Mouse (Mus musculus): ENCODE measurements around the gene A530016L24Rik. TPM values are rescaled to one million over a fixed set of nuclear protein-coding genes. Genes with fewer than 3 reads are reported as not detected.

A530016L24Rik gene
- polyA plus RNA-seq, 1 experiment, result not detected

GRCm38 (mm10) chr12:112506267-112506666 lies 17.0 kb downstream of the A530016L24Rik start:
- TF ChIP-seq POLR2A (IDR thresholded peaks at IDR 0.05; ENCODE audit: borderline replicate concordance, control insufficient read depth, low read depth, low read length) (no peak), CTCF (IDR thresholded peaks at IDR 0.05; ENCODE audit: control insufficient read depth, insufficient read depth, low read length) (no peak)
- H3K27ac ChIP-seq (ENCODE audit: control insufficient read depth, insufficient read depth, low read depth, low read length, poor library complexity), result no peak overlapping the region
- 68% methylated on average over 6 of the region's 6 CpGs for WGBS
- no peak overlapping the region for H3K4me3 ChIP-seq (replicated peaks; ENCODE audit: control insufficient read depth, low read depth, low read length)
- no peaks in the 10 kb centered on the region for H3K4me1 ChIP-seq (ENCODE audit: control insufficient read depth, insufficient read depth, low read length)

GRCm38 (mm10) chr12:112507264-112507663 lies 18.0 kb downstream of the A530016L24Rik start:
- no peak overlapping the region for H3K4me3 ChIP-seq (replicated peaks; ENCODE audit: control insufficient read depth, low read depth, low read length)
- H3K27ac ChIP-seq (ENCODE audit: control insufficient read depth, insufficient read depth, low read depth, low read length, poor library complexity), result no peak overlapping the region
- 60% methylated on average over 4 of the region's 4 CpGs for WGBS
- H3K4me1 ChIP-seq (ENCODE audit: control insufficient read depth, insufficient read depth, low read length), result no peaks in the 10 kb centered on the region
- TF ChIP-seq POLR2A (IDR thresholded peaks at IDR 0.05; ENCODE audit: borderline replicate concordance, control insufficient read depth, low read depth, low read length) (no peak), CTCF (IDR thresholded peaks at IDR 0.05; ENCODE audit: control insufficient read depth, insufficient read depth, low read length) (no peak)

- WGBS, result 73% methylated on average over 3 of the region's 3 CpGs
- TF ChIP-seq POLR2A (IDR thresholded peaks at IDR 0.05; ENCODE audit: borderline replicate concordance, control insufficient read depth, low read depth, low read length) (no peak), CTCF (IDR thresholded peaks at IDR 0.05; ENCODE audit: control insufficient read depth, insufficient read depth, low read length) (no peak)
- H3K27ac ChIP-seq (ENCODE audit: control insufficient read depth, insufficient read depth, low read depth, low read length, poor library complexity), result no peak overlapping the region
- no peaks in the 10 kb centered on the region for H3K4me1 ChIP-seq (ENCODE audit: control insufficient read depth, insufficient read depth, low read length)
- no peak overlapping the region for H3K4me3 ChIP-seq (replicated peaks; ENCODE audit: control insufficient read depth, low read depth, low read length)
These were observed 18.7 kb downstream of the A530016L24Rik start for GRCm38 (mm10) chr12:112507984-112508383.

GRCm38 (mm10) chr12:112510365-112510732 lies 21.1 kb downstream of the A530016L24Rik start:
- Histone ChIP-seq H3K4me1 (ENCODE audit: control insufficient read depth, insufficient read depth, low read length) (no peaks in the 10 kb centered on the region), H3K27ac (ENCODE audit: control insufficient read depth, insufficient read depth, low read depth, low read length, poor library complexity) (no peak overlapping the region), H3K4me3 (replicated peaks; ENCODE audit: control insufficient read depth, low read depth, low read length) (no peak overlapping the region)
- no peak for TF ChIP-seq CTCF (IDR thresholded peaks at IDR 0.05; ENCODE audit: control insufficient read depth, insufficient read depth, low read length)
- no peak for TF ChIP-seq POLR2A (IDR thresholded peaks at IDR 0.05; ENCODE audit: borderline replicate concordance, control insufficient read depth, low read depth, low read length)
- 34% methylated on average over 7 of the region's 7 CpGs for WGBS

GRCm38 (mm10) chr12:112510733-112511372 lies 21.6 kb downstream of the A530016L24Rik start:
- WGBS, result 4% methylated on average over 62 of the region's 62 CpGs
- TF ChIP-seq CTCF (IDR thresholded peaks at IDR 0.05; ENCODE audit: control insufficient read depth, insufficient read depth, low read length) (no peak), POLR2A (IDR thresholded peaks at IDR 0.05; ENCODE audit: borderline replicate concordance, control insufficient read depth, low read depth, low read length) (no peak)
- H3K27ac ChIP-seq (ENCODE audit: control insufficient read depth, insufficient read depth, low read depth, low read length, poor library complexity), result no peak overlapping the region; the same call in 1 of the 2 replicates
- no peak overlapping the region for H3K4me3 ChIP-seq (replicated peaks; ENCODE audit: control insufficient read depth, low read depth, low read length)
- no peaks in the 10 kb centered on the region for H3K4me1 ChIP-seq (ENCODE audit: control insufficient read depth, insufficient read depth, low read length)

- Histone ChIP-seq H3K27ac (ENCODE audit: control insufficient read depth, insufficient read depth, low read depth, low read length, poor library complexity) (no peak overlapping the region), H3K4me1 (ENCODE audit: control insufficient read depth, insufficient read depth, low read length) (no peaks in the 10 kb centered on the region), H3K4me3 (replicated peaks; ENCODE audit: control insufficient read depth, low read depth, low read length) (no peak overlapping the region)
- TF ChIP-seq CTCF (IDR thresholded peaks at IDR 0.05; ENCODE audit: control insufficient read depth, insufficient read depth, low read length) (no peak), POLR2A (IDR thresholded peaks at IDR 0.05; ENCODE audit: borderline replicate concordance, control insufficient read depth, low read depth, low read length) (no peak)
- WGBS, result 55% methylated on average over 3 of the region's 3 CpGs
These were observed 25.6 kb downstream of the A530016L24Rik start for GRCm38 (mm10) chr12:112514897-112515296.

GRCm38 (mm10) chr12:112516697-112517337 lies 27.6 kb downstream of the A530016L24Rik start, which contains the start of gene Tmem179:
Gene Tmem179, minus strand, starts transcription at chr12:112516747.
- Histone ChIP-seq H3K27ac (ENCODE audit: control insufficient read depth, insufficient read depth, low read depth, low read length, poor library complexity) (no peak within 1 kb of the TSS), H3K4me3 (replicated peaks; ENCODE audit: control insufficient read depth, low read depth, low read length) (no peak within 1 kb of the TSS), H3K4me1 (ENCODE audit: control insufficient read depth, insufficient read depth, low read length) (no peaks in the 10 kb centered on the region)
- 3% methylated on average over 14 of the region's 14 CpGs for WGBS
- TF ChIP-seq POLR2A (IDR thresholded peaks at IDR 0.05; ENCODE audit: borderline replicate concordance, control insufficient read depth, low read depth, low read length) (no peak), CTCF (IDR thresholded peaks at IDR 0.05; ENCODE audit: control insufficient read depth, insufficient read depth, low read length) (no peak)

GRCm38 (mm10) chr12:112518105-112518504 lies 28.9 kb downstream of the A530016L24Rik start:
- Histone ChIP-seq H3K27ac (ENCODE audit: control insufficient read depth, insufficient read depth, low read depth, low read length, poor library complexity) (no peak overlapping the region), H3K4me3 (replicated peaks; ENCODE audit: control insufficient read depth, low read depth, low read length) (no peak overlapping the region), H3K4me1 (ENCODE audit: control insufficient read depth, insufficient read depth, low read length) (no peaks in the 10 kb centered on the region)
- no peak for TF ChIP-seq CTCF (IDR thresholded peaks at IDR 0.05; ENCODE audit: control insufficient read depth, insufficient read depth, low read length)
- TF ChIP-seq POLR2A (IDR thresholded peaks at IDR 0.05; ENCODE audit: borderline replicate concordance, control insufficient read depth, low read depth, low read length), result no peak
- 5% methylated on average over 4 of the region's 4 CpGs for whole genome bisulfite sequencing

Data from bone marrow, adult 2 months (tissue).